ENCODE assay signal across 9 mouse cellular contexts in genomic region chr11:106513166-106513565, GRCm38 (mm10). TPM values are rescaled to one million over a fixed set of nuclear protein-coding genes. Genes with fewer than 3 reads are reported as not detected.
A peak's percentile ranks its signal among the peaks of the same experiment; 100 is the strongest.
DNase-seq lines count a peak whose midpoint lies in the region; ATAC-seq and TF ChIP-seq lines count a peak whose summit lies in the region.
"Had no signal": no experiment of that assay in that cellular context is flagged by ENCODE, and none has a peak within 500 bp of the region (broad histone marks: within the 10 kb centered on the region; RNA-seq: fewer than 3 reads in every experiment).

No protein-coding gene starts in this region.

- ATAC-seq in intestine, embryonic 16.5 days, result no peak
- ATAC-seq in intestine, embryonic 15.5 days, result no peak
- ATAC-seq in neural tube, embryonic 15.5 days (ENCODE audit: low FRiP score), result no peak

- peak; percentile 69 for TF ChIP-seq CTCF in gastrocnemius, adult 2 months (IDR thresholded peaks at IDR 0.05)

- peak; percentile 55 for DNase-seq in CD4-positive helper T cell, adult 2 months (ENCODE audit: low read depth, low spot score)
- DNase-seq in ZHBTc4 (ENCODE audit: low read depth, low spot score), result peak; percentile 56
- peak; percentile 65 for DNase-seq in gastrocnemius, adult 2 months
- DNase-seq in layer of hippocampus, postnatal 10 days (ENCODE audit: low spot score in 2 of 2), result peak; percentile 70 to 80
- no peak for DNase-seq in c-Kit-positive CD71-positive TER-119-positive erythroid progenitor cells, embryonic 14.5 days (ENCODE audit: low spot score)

- peaks cover 9% of the 10 kb centered on the region for H3K4me1 ChIP-seq in intestine, embryonic 16.5 days (ENCODE audit: control insufficient read depth, insufficient read depth, low read length)
- 0 out of 2 replicates have a peak, but pooled peaks cover 13% of the 10 kb centered on the region for H3K4me1 ChIP-seq in intestine, embryonic 15.5 days (replicated peaks)
- H3K4me1 ChIP-seq in neural tube, embryonic 15.5 days, result peaks cover 12% of the 10 kb centered on the region; the same call in 1 of the 2 replicates

- peak overlapping the region; percentile 31; the same call in 1 of the 2 replicates for H3K9ac ChIP-seq in intestine, embryonic 16.5 days (ENCODE audit: low read depth, low read length)
- H3K9ac ChIP-seq in intestine, embryonic 15.5 days, result no peak overlapping the region
- H3K9ac ChIP-seq in neural tube, embryonic 15.5 days (replicated peaks), result no peak overlapping the region

- H3K27ac ChIP-seq in intestine, embryonic 16.5 days (ENCODE audit: low read length), result peak overlapping the region; percentile 58; the same call in 1 of the 2 replicates
- H3K27ac ChIP-seq in intestine, embryonic 15.5 days, result no peak overlapping the region
- no peak overlapping the region; the same call in 1 of the 2 replicates for H3K27ac ChIP-seq in gastrocnemius, adult 2 months
- H3K27ac ChIP-seq in neural tube, embryonic 15.5 days (replicated peaks), result 0 out of 2 replicates have a peak overlapping the region, but pooled peaks have one; percentile 5

- H3K9me3 ChIP-seq in intestine, embryonic 16.5 days (ENCODE audit: control insufficient read depth, low read length), result no peaks in the 10 kb centered on the region
- H3K9me3 ChIP-seq in intestine, embryonic 15.5 days, result no peaks in the 10 kb centered on the region
- no peaks in the 10 kb centered on the region for H3K9me3 ChIP-seq in neural tube, embryonic 15.5 days (replicated peaks)
- H3K9me3 ChIP-seq: megakaryocyte, embryonic 14.5 days had no signal

- H3K36me3 ChIP-seq in intestine, embryonic 16.5 days (ENCODE audit: control insufficient read depth, insufficient read depth, low read length), result peaks cover 7% of the 10 kb centered on the region; the same call in 1 of the 2 replicates
- H3K36me3 ChIP-seq in intestine, embryonic 15.5 days, result peaks cover 5% of the 10 kb centered on the region; the same call in 1 of the 2 replicates
- peaks cover 40% of the 10 kb centered on the region for H3K36me3 ChIP-seq in neural tube, embryonic 15.5 days

- no peak overlapping the region for H3K4me2 ChIP-seq in intestine, embryonic 16.5 days (ENCODE audit: low read depth, low read length)
- no peak overlapping the region for H3K4me2 ChIP-seq in intestine, embryonic 15.5 days (replicated peaks)
- no peak overlapping the region for H3K4me2 ChIP-seq in neural tube, embryonic 15.5 days

- WGBS in intestine, embryonic 16.5 days, result 44% methylated on average over 2 of the region's 2 CpGs
- WGBS in intestine, embryonic 15.5 days, result 42% methylated on average over 2 of the region's 2 CpGs
- 45% methylated on average over 2 of the region's 2 CpGs for WGBS in neural tube, embryonic 15.5 days

- intact Hi-C loops in gastrocnemius, adult 2 months (cut with DNase I), result loop anchor here (1.0 to 10.0 kb wide), 3 partner anchors 99 to 232 kb away; partner anchors contain the start of gene Tex2

- no peak overlapping the region for H3K4me3 ChIP-seq in intestine, embryonic 16.5 days (ENCODE audit: low read length)
- H3K4me3 ChIP-seq in intestine, embryonic 15.5 days (replicated peaks), result no peak overlapping the region
- H3K4me3 ChIP-seq in gastrocnemius, adult 2 months, result no peak overlapping the region
- H3K4me3 ChIP-seq in neural tube, embryonic 15.5 days (replicated peaks), result no peak overlapping the region

- H3K27me3 ChIP-seq in intestine, embryonic 16.5 days (replicated peaks; ENCODE audit: control insufficient read depth, insufficient read depth, low read length), result no peaks in the 10 kb centered on the region
- no peaks in the 10 kb centered on the region for H3K27me3 ChIP-seq in intestine, embryonic 15.5 days (replicated peaks)
- H3K27me3 ChIP-seq in neural tube, embryonic 15.5 days (replicated peaks), result no peaks in the 10 kb centered on the region
- H3K27me3 ChIP-seq: megakaryocyte, embryonic 14.5 days had no signal

RNA-seq across cellular contexts. Expression of gene Ern1, which starts 25.5 kb away (rescaled TPM):
- 4.1 TPM in 2 replicates for polyA plus RNA-seq in intestine, embryonic 16.5 days (2015; fragmentation: Nextera tagmentation; extraction: Ambion mirVana)
- polyA plus RNA-seq in intestine, embryonic 15.5 days (2015; fragmentation: Nextera tagmentation; extraction: Ambion mirVana), result 4.8 and 5.8 TPM in 2 replicates
- 1 to 10 TPM; 7.3 to 9.2 TPM for total RNA-seq in gastrocnemius, adult 2 months (2021)
- 1 to 10 TPM; 8.5 to 8.7 TPM for total RNA-seq in layer of hippocampus, postnatal 10 days (2021)
- 4.1 and 6.5 TPM in 2 replicates for polyA plus RNA-seq in neural tube, embryonic 15.5 days (2015; fragmentation: Nextera tagmentation; extraction: Ambion mirVana)

Comparison
In these comparisons a context has a peak if more than half of its experiments do, and no peak if none do; other contexts are left out.
1. H3K27ac ChIP-seq: peak in intestine, embryonic 16.5 days (single experiment) and neural tube, embryonic 15.5 days (single experiment); none in intestine, embryonic 15.5 days (single experiment) and gastrocnemius, adult 2 months (single experiment).